Mouse (Mus musculus) megakaryocyte, adult 5-6 weeks (primary cell): ENCODE data around the gene Mettl8. TPM values are rescaled to one million over a fixed set of nuclear protein-coding genes. Genes with fewer than 3 reads are reported as not detected.

Experiments
- ATAC-seq: 2 replicates; pipeline ENCODE4 v1.8.0; 2016; ENCODE audit warnings: mild to moderate bottlenecking, inconsistent platforms; ENCODE audit not compliant: poor library complexity, severe bottlenecking
- total RNA-seq, 2 experiments: library from RNA; stranded (forward) in 1 of 2; stranded (reverse) in 1 of 2; fragments of 153-499, 151-499 nt in 1 of 2; fragments of 221-1000, 200-1000 nt in 1 of 2; gene quantifications; 2 replicates each; pipeline versions ENCODE4 v1.2.3 to v1.2.4; 2015 to 2017

Mettl8 gene
- total RNA-seq, 2 experiments from 2014 or later: 6.4 to 8.2 TPM

DNA sequence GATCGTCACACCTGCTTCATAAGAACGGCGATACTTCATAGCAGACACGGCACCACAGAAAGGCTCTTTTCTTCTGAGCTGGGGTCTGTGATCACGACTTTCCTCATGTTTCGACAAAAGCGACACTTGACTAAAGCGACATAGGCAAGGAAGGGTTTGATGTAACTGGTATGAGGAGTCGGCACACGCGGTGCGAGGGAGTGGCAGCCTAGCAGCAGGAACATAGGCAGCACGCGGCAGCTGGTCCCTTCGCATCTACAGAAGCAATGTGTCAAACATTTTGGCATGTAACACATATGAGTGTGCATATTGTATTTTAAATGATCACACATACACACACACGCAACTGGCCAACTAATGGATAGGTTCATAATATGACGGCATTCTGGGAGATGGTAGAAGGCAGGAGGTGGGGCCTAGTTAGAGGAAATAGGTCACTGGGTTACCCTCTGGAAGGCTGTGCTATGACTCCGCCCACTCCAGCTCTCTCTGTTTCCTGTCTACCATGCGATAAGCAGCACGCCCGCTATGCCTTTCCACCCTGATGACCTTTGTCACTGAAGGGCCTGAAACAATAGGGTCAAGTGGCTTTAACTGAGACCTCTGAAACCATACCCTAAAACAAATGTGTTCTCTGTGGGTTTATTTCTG lies 116.4 kb downstream of the Mettl8 start:
- peak; percentile 80 for ATAC-seq

DNA sequence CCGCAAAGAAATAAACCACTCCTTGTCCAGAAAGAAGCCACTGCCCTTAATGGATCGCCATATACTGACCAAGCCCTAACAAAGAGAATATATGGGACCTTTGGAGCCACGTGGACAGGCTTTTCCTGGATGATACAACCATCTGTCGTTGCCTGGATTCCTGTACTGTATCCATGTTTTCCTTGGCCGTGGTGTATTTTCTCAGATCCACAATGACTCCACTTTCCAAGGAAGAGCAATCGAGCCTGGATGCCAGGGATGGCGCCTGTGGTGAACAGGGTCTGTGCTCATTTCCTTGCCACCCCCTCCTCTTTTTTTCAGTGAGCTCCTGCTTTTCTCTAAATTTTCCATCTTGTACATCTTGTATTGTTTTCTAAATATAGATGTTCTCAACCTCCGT lies 120.6 kb downstream of the Mettl8 start:
- no peak for ATAC-seq

DNA sequence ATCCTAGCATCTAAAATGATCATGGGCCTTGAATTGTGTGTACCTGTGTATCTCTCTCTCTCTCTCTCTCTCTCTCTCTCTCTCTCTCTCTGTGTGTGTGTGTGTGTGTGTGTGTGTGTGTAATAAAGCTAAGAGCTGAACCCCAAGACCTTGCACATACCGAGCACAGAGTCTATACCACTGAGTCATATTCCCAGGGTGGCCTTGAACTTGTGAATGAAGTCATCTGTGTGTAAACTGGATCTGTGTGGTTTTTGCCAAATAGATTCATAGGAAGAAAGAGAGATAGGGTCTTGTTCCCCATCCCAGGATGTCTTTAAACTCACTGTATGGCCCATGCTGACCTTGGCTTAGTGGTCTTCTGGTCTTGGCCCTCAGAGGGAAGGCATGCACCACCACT lies 121.9 kb downstream of the Mettl8 start:
- ATAC-seq: no peak

DNA sequence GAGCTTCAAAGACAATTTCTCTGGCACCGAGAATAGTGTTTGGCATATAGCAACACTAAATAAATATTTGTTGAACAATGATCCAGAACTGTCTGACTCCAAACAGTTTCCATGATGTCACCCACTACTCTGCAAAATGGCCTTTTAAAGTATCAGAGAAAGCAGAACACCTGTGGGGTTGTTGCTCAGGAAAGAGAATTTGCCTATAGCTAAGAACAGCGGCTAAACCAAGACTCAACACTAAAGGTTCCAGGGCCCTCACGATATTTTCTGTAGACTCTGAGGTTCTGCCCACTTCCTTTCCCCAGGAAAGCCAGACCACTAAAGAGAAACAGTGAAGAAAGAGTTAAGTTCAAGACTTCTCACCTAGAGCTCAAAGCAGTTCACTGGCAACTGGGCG lies 122.4 kb downstream of the Mettl8 start:
- no peak for ATAC-seq

- 0 out of 2 replicates have a peak, but pooled peaks have one; percentile 33 for ATAC-seq
These were observed 124.6 kb downstream of the Mettl8 start for GRCm38 (mm10) chr2:70930631-70931288.

- no peak for ATAC-seq
These were observed 125.7 kb downstream of the Mettl8 start for GRCm38 (mm10) chr2:70929714-70930113.

GRCm38 (mm10) chr2:70924049-70924448 lies 131.3 kb downstream of the Mettl8 start:
- ATAC-seq: no peak

DNA sequence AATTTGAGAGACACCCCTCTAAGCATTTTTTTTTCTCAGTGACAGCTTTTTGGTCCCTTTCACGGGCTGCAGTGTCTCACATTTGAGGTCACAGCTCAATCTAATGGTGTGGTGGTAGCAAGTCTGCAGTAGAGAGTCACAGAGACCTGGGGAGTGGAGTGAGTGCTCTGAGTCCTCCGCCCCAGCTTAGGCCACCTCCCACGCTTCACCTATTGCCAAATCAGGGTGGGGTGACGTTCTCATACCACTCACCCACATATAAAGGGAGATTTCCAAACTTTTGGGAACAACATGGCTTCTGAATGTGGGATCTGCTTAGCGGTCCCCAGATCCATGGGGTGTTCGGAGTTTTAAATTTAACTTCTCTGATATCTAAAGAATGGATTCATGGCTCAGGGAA lies 132.6 kb downstream of the Mettl8 start:
- ATAC-seq: no peak

- ATAC-seq: no peak
These were observed 134.3 kb downstream of the Mettl8 start for GRCm38 (mm10) chr2:70920937-70921596.

- no peak for ATAC-seq
These were observed 135.4 kb downstream of the Mettl8 start for GRCm38 (mm10) chr2:70919913-70920522.

DNA sequence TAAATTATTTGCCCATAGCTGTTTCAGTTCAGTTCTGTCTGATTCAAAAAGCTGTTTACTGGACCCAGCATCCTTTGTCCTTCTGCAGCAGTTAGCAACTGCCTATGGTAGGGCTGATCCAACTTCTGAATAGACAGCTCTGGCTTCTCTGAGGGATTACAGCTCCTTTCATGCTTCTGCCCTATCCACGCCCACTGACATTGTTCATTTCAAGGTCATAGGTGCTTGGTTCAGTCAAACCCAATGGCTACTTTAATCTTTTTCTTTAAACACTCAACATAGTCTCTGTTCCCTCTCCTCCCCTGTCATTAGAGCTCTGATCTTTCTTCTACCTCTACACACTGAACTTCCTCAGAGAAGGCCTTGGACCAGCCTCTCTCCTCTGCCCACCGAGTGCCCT lies 136.9 kb downstream of the Mettl8 start:
- no peak for ATAC-seq

Other genes starting within 250 kb of the Mettl8 start
- 69.5 and 73.3 TPM in 2 replicates for gene Tlk1, start 229.9 kb downstream of the Mettl8 start, total RNA-seq (2015)
- gene Tlk1, start 229.9 kb downstream of the Mettl8 start, total RNA-seq (2017): 43.1 and 61.4 TPM in 2 replicates
- gene Dcaf17, start 255 bp downstream of the Mettl8 start, total RNA-seq (2015): 8.2 and 11.0 TPM in 2 replicates
- gene Dcaf17, start 255 bp downstream of the Mettl8 start, total RNA-seq (2017): 6.5 and 10.2 TPM in 2 replicates
- not detected in 2 replicates for gene Cybrd1, start 62.3 kb upstream of the Mettl8 start, total RNA-seq (2015)
- 0.04 TPM in 1 of 2 replicates, not detected in the other for gene Cybrd1, start 62.3 kb upstream of the Mettl8 start, total RNA-seq (2017)
- gene Dync1i2, start 156.1 kb upstream of the Mettl8 start, total RNA-seq (2015): 119 and 139 TPM in 2 replicates
- gene Dync1i2, start 156.1 kb upstream of the Mettl8 start, total RNA-seq (2017): 126 TPM in 2 replicates